Mouse (Mus musculus) adrenal gland, adult 2 months (tissue): ENCODE data around the gene Gm42421. TPM values are rescaled to one million over a fixed set of nuclear protein-coding genes. Genes with fewer than 3 reads are reported as not detected.

Experiments used
- DNase-seq: peaks from one replicate; pipeline ENCODE4 v3.0.0; 2021
- long read RNA-seq: library from polyadenylated mRNA; stranded (forward); transcript quantifications from one replicate; pipeline ENCODE4 v2.0.0, GENCODE M21; 2021
- polyA plus RNA-seq: library from polyadenylated mRNA; depleted of rRNA; stranded (reverse); fragments of >200 nt; gene quantifications from 2 replicates; pipeline ENCODE4 v1.2.3, GENCODE M21; 2012; rRNA removed
- total RNA-seq, 2 experiments: library from RNA; stranded (reverse); gene quantifications; 2 replicates each; pipeline ENCODE4 v1.2.3; 2021

Gene Gm42421
- total RNA-seq (under 1 TPM in 1 of 2 experiments, not detected in 1; 0.95 TPM), polyA plus RNA-seq (not detected in 2 replicates)
- long read RNA-seq, partial matches to known transcripts, result 0 of 1 reads
- long read RNA-seq, other reads (novel, unspliced or antisense), result 1 of 1 reads

- DNase-seq, result no peak
Measured at GRCm38 (mm10) chr5:143927875-143928274, at the start of gene Gm42421. Gene Gm42421 (plus strand): TSS chr5:143928175.

GRCm38 (mm10) chr5:143885274-143885673, 42.7 kb upstream of the Gm42421 start:
- no peak for DNase-seq

GRCm38 (mm10) chr5:143890741-143891140, 37.2 kb upstream of the Gm42421 start:
- no peak for DNase-seq

- no peak for DNase-seq
Measured at GRCm38 (mm10) chr5:143892255-143892886, 35.6 kb upstream of the Gm42421 start.

GRCm38 (mm10) chr5:143893396-143893795, 34.6 kb upstream of the Gm42421 start:
- no peak for DNase-seq

GRCm38 (mm10) chr5:143897635-143898330, 30.2 kb upstream of the Gm42421 start, which contains the start of gene Ankrd61:
Gene Ankrd61 (minus strand): TSS chr5:143897685.
- DNase-seq, result no peak

- DNase-seq, result peak; percentile 15
Measured at GRCm38 (mm10) chr5:143902111-143902510, 25.9 kb upstream of the Gm42421 start.

- DNase-seq, result no peak
Measured at GRCm38 (mm10) chr5:143903813-143904212, 24.2 kb upstream of the Gm42421 start.

- DNase-seq, result no peak
Measured at GRCm38 (mm10) chr5:143906429-143906828, 21.5 kb upstream of the Gm42421 start.

- no peak for DNase-seq
Measured at GRCm38 (mm10) chr5:143908926-143909325, 19.0 kb upstream of the Gm42421 start.

- peak; percentile 97 for DNase-seq
Measured at GRCm38 (mm10) chr5:143909417-143910400, 18.3 kb upstream of the Gm42421 start, which contains the start of the genes Aimp2 and Pms2. Gene Aimp2 (minus strand): TSS chr5:143909847. Gene Pms2 (plus strand): TSS chr5:143909964.

GRCm38 (mm10) chr5:143916221-143916620, 11.8 kb upstream of the Gm42421 start:
- no peak for DNase-seq

- DNase-seq, result peak; percentile 70
Measured at GRCm38 (mm10) chr5:143917418-143917817, 10.6 kb upstream of the Gm42421 start.

GRCm38 (mm10) chr5:143918120-143918519, 9.9 kb upstream of the Gm42421 start:
- DNase-seq, result no peak

GRCm38 (mm10) chr5:143924781-143925452, 3.1 kb upstream of the Gm42421 start:
- DNase-seq, result no peak

- DNase-seq, result no peak
Measured at GRCm38 (mm10) chr5:143929291-143929690, 1.3 kb downstream of the Gm42421 start.

GRCm38 (mm10) chr5:143930656-143931055, 2.7 kb downstream of the Gm42421 start:
- DNase-seq, result no peak

- no peak for DNase-seq
Measured at GRCm38 (mm10) chr5:143931863-143932580, 4.0 kb downstream of the Gm42421 start.

- DNase-seq, result peak; percentile 46
Measured at GRCm38 (mm10) chr5:143932831-143933230, 4.9 kb downstream of the Gm42421 start, which contains the start of gene Rsph10b. Gene Rsph10b (plus strand): TSS chr5:143933035.

- no peak for DNase-seq
Measured at GRCm38 (mm10) chr5:143933414-143933813, 5.4 kb downstream of the Gm42421 start.

GRCm38 (mm10) chr5:143933875-143934274, 5.9 kb downstream of the Gm42421 start:
- DNase-seq, result no peak
